Mouse (Mus musculus) midbrain, embryonic 12.5 days (tissue): ENCODE data around the gene Amot. TPM values are rescaled to one million over a fixed set of nuclear protein-coding genes. Genes with fewer than 3 reads are reported as not detected.

Experiments used
- ATAC-seq: fragments of 200-750 bp; cut with Nextera tagmentation; 2 replicates; pipeline ENCODE4 v1.8.0; 2017; ENCODE audit warnings: low read depth, moderate TSS enrichment, moderate library complexity; ENCODE audit not compliant: low FRiP score
- H3K27ac ChIP-seq: fragments of 300-500 bp; sonication (generic); replicated peaks from 2 replicates; pipeline ENCODE4 v1.5.1; 2016; ENCODE audit warnings: mild to moderate bottlenecking
- H3K27me3 ChIP-seq: fragments of 300-500 bp; sonication (generic); 2 replicates; pipeline ENCODE4 v1.6.1; 2016; ENCODE audit warnings: mild to moderate bottlenecking
- H3K36me3 ChIP-seq: fragments of 300-500 bp; sonication (generic); 2 replicates; pipeline ENCODE4 v1.6.1; 2016
- H3K4me1 ChIP-seq: fragments of 300-500 bp; sonication (generic); 2 replicates; pipeline ENCODE4 v1.6.1; 2016
- H3K4me2 ChIP-seq: fragments of 300-500 bp; sonication (generic); replicated peaks from 2 replicates; pipeline ENCODE4 v1.6.1; 2016; ENCODE audit warnings: mild to moderate bottlenecking, moderate library complexity
- H3K4me3 ChIP-seq: fragments of 300-500 bp; sonication (generic); 2 replicates; pipeline ENCODE4 v1.5.1; 2016; ENCODE audit warnings: mild to moderate bottlenecking
- H3K9ac ChIP-seq: fragments of 300-500 bp; sonication (generic); replicated peaks from 2 replicates; pipeline ENCODE4 v1.6.1; 2016; ENCODE audit warnings: mild to moderate bottlenecking, moderate library complexity
- H3K9me3 ChIP-seq: fragments of 300-500 bp; sonication (generic); 2 replicates; pipeline ENCODE4 v1.6.1; 2016; ENCODE audit warnings: mild to moderate bottlenecking
- WGBS: fragments of 180-500 bp; shearing (Covaris S2); methylation state at CpG from one replicate; pipeline ENCODE4 v1.1.7; 2016; 5-methylcytosine and 5-hydroxymethylcytosine counted together
- polyA plus RNA-seq: library from polyadenylated mRNA; unstranded; fragments of >200 nt; fragmentation: Nextera tagmentation; extraction: Ambion mirVana; gene quantifications from 2 replicates; pipeline ENCODE4 v1.2.1, GENCODE M21; 2016

Gene Amot
- polyA plus RNA-seq, 1 experiment from 2014 or later = 12.1 TPM

GRCm38 (mm10) chrX:145501666-145502355 is 3.2 kb downstream of the Amot start:
- Histone ChIP-seq H3K4me3 (no peak overlapping the region), H3K27me3 (peaks cover 18% of the 10 kb centered on the region), H3K9ac (no peak overlapping the region), H3K9me3 (no peaks in the 10 kb centered on the region), H3K4me2 (no peak overlapping the region), H3K36me3 (no peaks in the 10 kb centered on the region), H3K27ac (no peak overlapping the region), H3K4me1 (0 out of 2 replicates have a peak, but pooled peaks cover 3% of the 10 kb centered on the region)
- no peak for ATAC-seq
- 31% methylated on average over 8 of the region's 8 CpGs for WGBS

DNA sequence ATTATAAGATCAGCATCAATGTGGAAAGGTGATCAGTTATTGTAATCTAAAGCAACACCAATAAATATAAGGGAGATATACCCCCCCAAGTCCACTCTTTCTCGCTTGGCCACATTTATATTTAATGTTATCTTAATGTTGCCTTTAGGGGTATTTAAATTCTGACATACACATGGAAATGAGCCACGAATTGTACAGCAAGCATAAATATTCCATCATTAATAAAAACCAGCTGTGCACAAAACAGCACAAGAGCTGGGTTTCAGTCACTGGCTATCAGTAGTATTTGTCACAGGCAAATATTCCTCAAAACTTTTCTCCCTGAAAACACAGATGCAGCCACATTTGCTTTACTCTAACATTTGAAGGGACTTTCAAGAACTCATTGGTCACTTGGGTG is 5.9 kb downstream of the Amot start:
- Histone ChIP-seq H3K27me3 (peaks cover 12% of the 10 kb centered on the region), H3K36me3 (no peaks in the 10 kb centered on the region), H3K27ac (no peak overlapping the region), H3K4me3 (no peak overlapping the region), H3K9me3 (no peaks in the 10 kb centered on the region), H3K4me1 (0 out of 2 replicates have a peak, but pooled peaks cover 3% of the 10 kb centered on the region), H3K4me2 (no peak overlapping the region), H3K9ac (no peak overlapping the region)
- WGBS = 72% methylated on average over 2 of the region's 2 CpGs
- ATAC-seq = no peak

DNA sequence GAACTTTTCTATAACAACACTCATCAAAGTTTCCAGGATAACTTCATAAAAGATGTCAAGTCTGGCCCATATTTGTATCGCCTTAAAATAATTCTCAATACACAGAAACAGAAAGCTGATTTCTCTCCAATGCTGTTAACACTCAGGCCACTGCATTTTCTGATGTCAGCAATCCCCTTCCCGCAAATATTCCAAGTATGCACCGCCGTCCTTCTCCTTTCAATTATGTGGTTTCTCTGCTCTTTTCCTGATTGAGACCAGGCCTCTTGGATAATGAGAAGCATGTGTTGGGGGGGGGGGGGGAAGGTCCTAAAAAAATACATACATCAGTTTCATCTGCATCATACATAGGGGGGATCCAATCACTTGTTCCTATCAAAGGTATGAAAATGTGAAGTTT is 6.3 kb downstream of the Amot start:
- H3K4me2 ChIP-seq = no peak overlapping the region
- 71% methylated on average over 4 of the region's 4 CpGs for WGBS
- 0 out of 2 replicates have a peak, but pooled peaks cover 3% of the 10 kb centered on the region for H3K4me1 ChIP-seq
- no peak for ATAC-seq
- no peaks in the 10 kb centered on the region for H3K36me3 ChIP-seq
- H3K27ac ChIP-seq = no peak overlapping the region
- no peak overlapping the region for H3K4me3 ChIP-seq
- H3K9ac ChIP-seq = no peak overlapping the region
- H3K27me3 ChIP-seq = peaks cover 8% of the 10 kb centered on the region
- H3K9me3 ChIP-seq = no peaks in the 10 kb centered on the region

DNA sequence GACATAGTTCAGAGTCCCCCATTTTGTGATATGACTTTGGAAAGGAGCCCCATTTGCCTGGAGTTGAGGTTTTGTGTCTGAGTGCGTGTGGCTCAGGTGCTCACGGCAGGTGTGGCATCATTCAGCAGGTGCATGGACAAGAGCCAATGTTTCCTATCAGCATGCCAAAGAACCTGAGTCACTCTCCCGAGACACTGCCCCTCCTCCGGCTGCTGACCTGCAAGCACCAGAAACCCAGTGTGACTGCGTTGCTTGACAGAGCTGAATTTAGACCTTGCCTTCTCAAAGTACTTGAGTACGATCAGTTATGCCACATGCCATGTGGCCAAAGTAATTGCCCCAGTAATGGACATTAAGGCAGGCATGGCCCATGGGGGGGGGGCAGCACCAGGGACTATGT is 7.5 kb downstream of the Amot start:
- H3K4me3 ChIP-seq = no peak overlapping the region
- H3K9ac ChIP-seq = no peak overlapping the region
- H3K4me1 ChIP-seq = 0 out of 2 replicates have a peak, but pooled peaks cover 3% of the 10 kb centered on the region
- H3K9me3 ChIP-seq = no peaks in the 10 kb centered on the region
- 84% methylated on average over 6 of the region's 6 CpGs for WGBS
- H3K27me3 ChIP-seq = peaks cover 7% of the 10 kb centered on the region; the same call in 1 of the 2 replicates
- no peaks in the 10 kb centered on the region for H3K36me3 ChIP-seq
- no peak overlapping the region for H3K4me2 ChIP-seq
- ATAC-seq = no peak
- no peak overlapping the region for H3K27ac ChIP-seq

DNA sequence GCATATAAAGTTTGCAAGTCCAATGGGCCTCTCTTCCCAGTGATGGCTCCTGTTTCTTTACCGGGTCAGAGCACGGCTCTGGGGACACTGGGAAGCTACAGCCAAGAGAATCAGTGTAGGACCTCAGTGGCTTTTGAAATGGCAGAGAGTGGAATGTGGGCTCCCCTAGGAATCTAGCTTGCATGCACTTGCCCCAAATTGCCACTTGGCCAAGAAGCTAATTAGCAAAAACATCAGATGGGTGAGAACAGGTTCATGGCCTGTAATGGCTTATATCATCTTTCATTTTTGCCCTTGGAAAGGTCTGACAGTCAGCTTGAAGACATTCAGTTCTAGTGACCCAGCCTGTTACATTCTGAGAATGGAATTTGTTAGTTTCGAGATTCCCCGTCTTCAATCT is 9.6 kb downstream of the Amot start:
- no peak for ATAC-seq
- peaks cover 7% of the 10 kb centered on the region; the same call in 1 of the 2 replicates for H3K27me3 ChIP-seq
- 85% methylated on average over 4 of the region's 4 CpGs for WGBS

GRCm38 (mm10) chrX:145490821-145491220 is 14.2 kb downstream of the Amot start:
- Histone ChIP-seq H3K9me3 (no peaks in the 10 kb centered on the region), H3K27ac (no peak overlapping the region), H3K36me3 (no peaks in the 10 kb centered on the region), H3K9ac (no peak overlapping the region), H3K4me2 (no peak overlapping the region), H3K27me3 (no peaks in the 10 kb centered on the region), H3K4me1 (no peaks in the 10 kb centered on the region), H3K4me3 (no peak overlapping the region)
- 74% methylated on average over 1 of the region's 1 CpGs for WGBS
- ATAC-seq = no peak

More for the DNA sequence above, 9.6 kb downstream of the Amot start:
- H3K4me2 ChIP-seq = no peak overlapping the region
- no peaks in the 10 kb centered on the region for H3K9me3 ChIP-seq
- H3K4me3 ChIP-seq = no peak overlapping the region
- H3K36me3 ChIP-seq = no peaks in the 10 kb centered on the region
- H3K4me1 ChIP-seq = no peaks in the 10 kb centered on the region
- H3K27ac ChIP-seq = no peak overlapping the region
- H3K9ac ChIP-seq = no peak overlapping the region

DNA sequence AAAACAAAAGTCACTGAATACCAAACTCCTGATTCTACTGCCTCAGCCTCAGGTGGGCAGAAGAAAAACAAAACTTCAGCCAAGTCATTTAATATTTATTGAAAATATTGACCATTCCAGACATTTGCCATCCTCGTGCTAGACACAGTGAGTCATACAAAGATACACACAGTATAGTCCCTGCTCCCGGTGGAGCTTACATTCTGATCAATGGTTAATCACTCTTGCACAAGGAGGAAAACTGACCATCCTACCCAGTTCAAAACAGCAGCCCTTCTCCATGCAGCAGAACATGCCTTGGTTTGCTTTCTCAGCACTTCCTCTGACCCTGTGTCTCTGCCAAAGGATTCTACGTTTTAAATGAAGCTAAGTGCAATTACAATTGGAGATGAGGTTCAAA is 14.6 kb downstream of the Amot start:
- no peak for ATAC-seq
- H3K9ac ChIP-seq = no peak overlapping the region
- no peak overlapping the region for H3K27ac ChIP-seq
- WGBS = 81% methylated on average over 3 of the region's 3 CpGs
- no peak overlapping the region for H3K4me2 ChIP-seq
- no peaks in the 10 kb centered on the region for H3K9me3 ChIP-seq
- H3K36me3 ChIP-seq = no peaks in the 10 kb centered on the region
- H3K4me1 ChIP-seq = no peaks in the 10 kb centered on the region
- no peaks in the 10 kb centered on the region for H3K27me3 ChIP-seq
- H3K4me3 ChIP-seq = no peak overlapping the region

- Histone ChIP-seq H3K4me2 (no peak overlapping the region), H3K27ac (no peak overlapping the region), H3K27me3 (no peaks in the 10 kb centered on the region), H3K36me3 (no peaks in the 10 kb centered on the region), H3K4me1 (no peaks in the 10 kb centered on the region), H3K9me3 (no peaks in the 10 kb centered on the region), H3K9ac (no peak overlapping the region), H3K4me3 (no peak overlapping the region)
- ATAC-seq = no peak
- WGBS = 89% methylated on average over 5 of the region's 5 CpGs
Measured at GRCm38 (mm10) chrX:145489950-145490349, 15.0 kb downstream of the Amot start.

GRCm38 (mm10) chrX:145485495-145485894 is 19.5 kb downstream of the Amot start:
- Histone ChIP-seq H3K4me3 (no peak overlapping the region), H3K4me2 (no peak overlapping the region), H3K36me3 (no peaks in the 10 kb centered on the region), H3K9me3 (no peaks in the 10 kb centered on the region), H3K27me3 (no peaks in the 10 kb centered on the region; the same call in 1 of the 2 replicates), H3K9ac (no peak overlapping the region), H3K4me1 (no peaks in the 10 kb centered on the region), H3K27ac (no peak overlapping the region)
- 69% methylated on average over 4 of the region's 4 CpGs for WGBS
- ATAC-seq = no peak

DNA sequence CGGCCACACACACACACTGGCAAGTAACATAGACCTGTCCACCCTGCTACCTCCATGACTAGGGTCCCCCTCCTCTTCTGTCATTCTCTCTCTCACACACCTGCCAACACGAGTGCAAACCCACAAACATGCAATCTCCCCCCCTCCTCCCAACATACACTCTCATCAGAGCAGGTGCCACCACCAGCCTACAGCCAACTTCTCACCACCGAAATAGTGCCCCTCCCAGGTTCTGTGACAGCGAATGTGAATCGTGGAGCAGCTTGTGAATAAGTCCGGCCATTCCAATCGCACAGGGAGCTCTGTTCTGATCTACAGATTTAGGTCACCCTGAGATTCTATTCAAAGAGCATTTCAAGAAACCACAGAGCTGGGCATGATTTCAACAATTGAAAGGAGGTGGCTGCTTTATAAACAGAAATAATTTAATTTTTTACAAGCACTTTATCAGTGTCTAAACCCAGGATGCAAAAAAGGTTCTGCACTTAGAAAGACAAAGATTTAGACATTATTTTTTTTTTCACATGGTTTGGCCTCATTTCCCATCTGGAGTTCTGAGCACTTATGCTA is 21.4 kb downstream of the Amot start:
- no peak for ATAC-seq
- no peaks in the 10 kb centered on the region for H3K4me1 ChIP-seq
- no peak overlapping the region for H3K27ac ChIP-seq
- WGBS = 83% methylated on average over 7 of the region's 7 CpGs
- H3K4me2 ChIP-seq = no peak overlapping the region
- H3K9ac ChIP-seq = no peak overlapping the region
- H3K4me3 ChIP-seq = no peak overlapping the region
- H3K9me3 ChIP-seq = no peaks in the 10 kb centered on the region
- H3K27me3 ChIP-seq = no peaks in the 10 kb centered on the region; the same call in 1 of the 2 replicates
- no peaks in the 10 kb centered on the region for H3K36me3 ChIP-seq

DNA sequence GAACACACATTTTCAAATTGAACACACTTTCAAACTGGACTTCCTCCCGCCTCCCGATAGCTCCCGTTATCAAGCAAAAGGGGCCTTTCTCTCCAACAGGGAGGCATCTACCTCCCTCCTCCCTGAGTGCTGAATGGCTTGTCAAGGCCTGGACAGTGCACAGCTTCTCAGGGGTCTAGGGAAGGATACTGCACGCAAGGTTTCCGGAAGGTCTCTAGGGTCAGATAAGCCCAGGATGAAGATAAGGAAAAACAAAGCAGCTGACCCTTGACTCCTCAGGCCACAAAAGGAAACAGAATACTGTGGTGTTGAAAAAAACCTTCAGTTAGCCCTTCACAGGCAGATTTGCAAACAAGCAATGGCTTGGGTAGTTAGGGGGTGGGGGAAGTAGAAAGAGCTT is 22.6 kb downstream of the Amot start:
- Histone ChIP-seq H3K4me2 (no peak overlapping the region), H3K27ac (no peak overlapping the region), H3K9ac (no peak overlapping the region), H3K27me3 (peaks cover 4% of the 10 kb centered on the region), H3K9me3 (no peaks in the 10 kb centered on the region), H3K4me1 (0 out of 2 replicates have a peak, but pooled peaks cover 7% of the 10 kb centered on the region), H3K4me3 (no peak overlapping the region), H3K36me3 (no peaks in the 10 kb centered on the region)
- ATAC-seq = no peak
- WGBS = 82% methylated on average over 5 of the region's 5 CpGs

DNA sequence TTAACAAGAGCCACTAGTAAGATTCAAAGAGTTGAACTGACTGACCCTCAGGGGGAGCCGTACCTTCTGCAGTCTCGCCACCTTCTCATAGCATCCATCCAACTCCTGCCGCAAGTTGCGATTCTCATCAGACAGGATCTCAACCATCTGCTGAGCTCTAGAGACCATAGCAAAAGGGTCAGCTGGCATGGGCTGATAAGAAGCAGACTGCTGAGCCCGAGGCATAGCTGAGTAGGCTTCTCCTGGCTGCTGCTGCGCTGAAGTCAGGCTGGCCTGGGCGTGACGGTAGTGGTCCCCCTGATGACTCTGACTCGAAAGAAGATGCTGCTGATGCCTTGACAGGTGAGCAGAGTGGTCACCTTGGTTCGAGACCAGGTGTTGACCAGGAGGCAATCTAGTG is 25.0 kb downstream of the Amot start:
- Histone ChIP-seq H3K9me3 (no peaks in the 10 kb centered on the region), H3K36me3 (no peaks in the 10 kb centered on the region), H3K4me1 (0 out of 2 replicates have a peak, but pooled peaks cover 7% of the 10 kb centered on the region), H3K4me3 (no peak overlapping the region), H3K27ac (no peak overlapping the region), H3K27me3 (peaks cover 9% of the 10 kb centered on the region), H3K4me2 (no peak overlapping the region), H3K9ac (no peak overlapping the region)
- no peak for ATAC-seq
- WGBS = 88% methylated on average over 10 of the region's 10 CpGs
